Mouse (Mus musculus): ENCODE measurements at regions not wholly inside any gene's neighbourhood (a gene's known extent, or its start where the extent isn't known, plus 50 kb on each side); places are given as distances from the start of the nearest gene placed in this dataset.
"Not testable (repeated sequence)": the region's sequence is repeated elsewhere in the genome, so short reads cannot be mapped to it uniquely, and the experiment has no call there.

DNA sequence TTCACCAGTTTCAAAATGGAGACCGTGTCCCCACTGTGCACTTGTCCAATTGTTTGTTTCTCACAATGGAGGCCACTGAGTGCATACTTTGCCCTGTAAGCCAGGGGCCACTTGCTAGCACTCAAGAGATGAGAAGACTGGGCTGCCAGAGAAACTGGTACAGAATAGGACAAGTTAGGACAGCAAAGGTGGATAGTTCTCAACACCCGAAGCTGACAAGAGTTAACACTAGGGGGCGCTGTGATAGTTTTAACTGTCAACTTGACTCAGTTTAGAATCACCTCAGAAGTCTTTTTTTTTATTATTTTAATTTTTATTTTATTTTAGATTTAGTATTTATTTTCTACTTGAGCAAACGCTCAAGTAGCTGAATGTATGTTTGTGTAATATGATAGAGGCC is 188.2 kb upstream of the Asap2 start:
- DNase-seq = not testable (repeated sequence)

DNA sequence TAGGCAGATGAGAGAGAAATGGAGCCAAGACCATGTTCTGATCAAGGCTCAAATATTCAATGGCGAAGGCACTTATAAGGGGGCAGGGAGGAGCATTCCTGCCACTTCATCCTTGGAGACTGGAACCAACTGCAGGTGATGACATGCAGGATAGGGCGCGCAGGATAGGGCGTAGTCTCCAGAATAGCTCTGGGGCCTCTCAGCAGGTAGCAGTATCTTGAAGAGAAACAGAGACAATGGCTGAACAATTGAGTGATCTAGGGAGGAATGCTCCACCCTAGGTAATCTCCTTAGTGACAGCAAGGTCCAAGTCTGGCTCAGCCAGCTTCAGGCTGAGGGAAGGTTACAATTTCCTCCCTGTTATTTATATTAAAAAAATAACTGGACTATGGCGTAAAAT is 184.8 kb upstream of the Asap2 start:
- not testable (repeated sequence) for DNase-seq

- DNase-seq = no peak
Observed at GRCm38 (mm10) chr12:20806681-20807080, 183.6 kb upstream of the Asap2 start.

GRCm38 (mm10) chr12:20813836-20814235 is 176.4 kb upstream of the Asap2 start:
- DNase-seq = not testable (repeated sequence)

DNA sequence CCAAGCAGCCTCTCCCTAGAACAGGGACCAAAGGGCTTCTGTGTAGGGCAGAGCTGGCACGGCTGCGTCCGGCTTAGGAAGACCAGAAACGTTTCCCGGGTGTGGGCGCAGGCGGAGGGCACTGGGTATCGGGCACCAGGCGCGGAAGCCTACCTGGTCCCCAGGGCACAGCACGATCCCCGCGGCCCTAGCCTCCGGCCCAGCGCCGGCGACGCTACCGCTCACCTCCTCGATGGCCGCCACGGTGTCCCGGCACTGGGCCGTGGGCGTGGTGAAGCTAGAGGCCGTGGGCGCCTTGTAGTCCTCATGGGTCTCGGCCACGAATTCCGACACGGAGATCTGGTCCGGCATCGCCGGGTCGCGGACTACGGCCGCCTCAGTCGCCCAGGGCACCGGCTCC is 175.1 kb upstream of the Asap2 start:
- not testable (repeated sequence) for DNase-seq

- peak; percentile 43 for DNase-seq
Observed at GRCm38 (mm10) chr12:20815599-20815998, 174.7 kb upstream of the Asap2 start.

DNA sequence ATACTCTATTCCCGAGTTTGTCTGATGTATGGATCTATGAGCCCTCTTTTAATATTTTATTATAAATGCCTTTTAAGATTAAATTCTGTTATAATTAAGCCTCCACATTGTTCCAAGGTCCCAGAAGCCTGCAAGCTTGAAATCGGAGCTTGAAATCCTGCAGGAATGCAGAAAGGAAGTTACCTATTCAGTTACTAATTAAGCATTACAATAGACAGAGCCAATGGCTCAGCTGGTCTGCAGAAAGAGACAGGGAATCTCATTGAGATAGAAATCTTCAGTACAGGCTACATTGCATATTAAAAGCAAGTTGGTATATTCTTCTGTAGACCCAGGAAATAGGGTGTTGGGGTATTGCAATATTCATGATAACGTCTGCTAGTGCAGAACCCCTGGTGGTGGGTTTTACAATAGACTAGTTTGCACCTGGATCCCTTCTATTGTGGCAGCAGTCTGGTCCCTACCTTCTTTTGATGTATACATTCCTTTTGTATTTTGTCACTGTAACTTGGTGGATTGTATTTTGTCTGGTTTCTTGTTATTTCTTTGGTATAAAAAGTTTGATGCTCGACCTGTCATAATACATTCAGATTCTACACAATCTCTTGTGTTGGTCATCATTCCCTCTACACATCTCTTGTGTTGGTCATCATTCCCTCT is 146.5 kb upstream of the Asap2 start:
- DNase-seq = not testable (repeated sequence)

GRCm38 (mm10) chr12:20844873-20845272 is 145.4 kb upstream of the Asap2 start:
- peak; percentile 20 for DNase-seq

- no peak for DNase-seq
Observed at GRCm38 (mm10) chr12:20845297-20845696, 145.0 kb upstream of the Asap2 start.

DNA sequence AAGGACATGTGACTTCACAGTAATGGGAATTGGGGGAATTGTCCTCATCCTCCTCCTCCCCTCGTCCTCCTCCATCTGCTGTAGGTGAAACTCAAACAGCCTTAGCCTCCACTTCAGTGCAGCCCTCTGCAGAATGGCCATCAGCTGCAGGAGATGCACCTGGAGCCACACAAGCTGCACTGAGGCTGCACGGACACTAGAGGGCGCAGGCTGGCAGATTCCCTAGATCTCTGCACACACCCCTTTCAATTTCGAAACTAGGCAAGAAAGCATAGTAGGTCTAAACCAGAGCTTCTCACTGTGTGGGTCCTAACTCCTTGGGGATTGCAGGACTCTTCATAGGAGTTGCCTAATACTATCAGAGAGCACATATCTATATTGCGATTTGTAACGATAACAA is 106.2 kb upstream of the Asap2 start:
- not testable (repeated sequence) for DNase-seq

GRCm38 (mm10) chr12:20920653-20921397 is 69.4 kb upstream of the Asap2 start:
- peak; percentile 67 for DNase-seq

GRCm38 (mm10) chr12:20921398-20922023 is 68.7 kb upstream of the Asap2 start:
- DNase-seq = not testable (repeated sequence)

DNA sequence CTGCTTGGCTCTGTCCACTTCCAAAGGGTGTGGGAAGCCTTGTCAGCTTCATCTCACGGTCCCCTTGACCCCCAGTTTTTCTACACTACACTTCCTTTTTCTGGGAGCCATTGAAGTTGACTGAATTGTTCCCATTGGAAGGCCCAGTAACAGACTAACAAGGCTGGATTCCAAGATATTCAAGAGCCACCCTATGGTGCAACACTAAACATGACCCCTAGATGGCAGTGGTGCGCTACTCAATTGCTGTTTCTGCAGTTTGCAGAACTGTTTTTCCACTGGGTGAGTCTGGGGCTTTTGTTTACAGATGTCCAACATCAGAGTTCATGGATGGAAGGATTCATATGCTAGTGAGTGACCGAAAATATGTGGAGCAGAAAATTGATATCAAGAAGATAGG is 61.3 kb upstream of the Asap2 start:
- DNase-seq = peak; percentile 34

Data from lung, postnatal 14 days (tissue).